Mouse (Mus musculus): ENCODE measurements around the gene Serpina16.

The Serpina16 gene

GRCm38 (mm10) chr12:103656848-103657626 lies 18.9 kb downstream of the Serpina16 start, which contains the start of gene Serpina6:
Serpina6 (minus strand) TSS chr12:103657212.
- DNase-seq (ENCODE audit: low spot score) = no peak

GRCm38 (mm10) chr12:103655123-103656044 lies 20.6 kb downstream of the Serpina16 start:
- DNase-seq (ENCODE audit: low spot score) = no peak

GRCm38 (mm10) chr12:103653836-103654235 lies 22.1 kb downstream of the Serpina16 start:
- no peak for DNase-seq (ENCODE audit: low spot score)

GRCm38 (mm10) chr12:103646314-103646713 lies 29.6 kb downstream of the Serpina16 start:
- no peak for DNase-seq (ENCODE audit: low spot score)

GRCm38 (mm10) chr12:103644601-103645000 lies 31.3 kb downstream of the Serpina16 start:
- no peak for DNase-seq (ENCODE audit: low spot score)

GRCm38 (mm10) chr12:103643818-103644217 lies 32.1 kb downstream of the Serpina16 start:
- DNase-seq (ENCODE audit: low spot score) = no peak

- peak; percentile 87 for DNase-seq (ENCODE audit: low spot score)
These were observed 32.6 kb downstream of the Serpina16 start for GRCm38 (mm10) chr12:103643336-103643735.

- no peak for DNase-seq (ENCODE audit: low spot score)
These were observed 40.1 kb downstream of the Serpina16 start for GRCm38 (mm10) chr12:103635846-103636245.

GRCm38 (mm10) chr12:103634430-103634829 lies 41.5 kb downstream of the Serpina16 start:
- no peak for DNase-seq (ENCODE audit: low spot score)

- no peak for DNase-seq (ENCODE audit: low spot score)
These were observed 44.7 kb downstream of the Serpina16 start, which contains the start of gene Serpina10 for GRCm38 (mm10) chr12:103631203-103631612. Serpina10 (minus strand) TSS chr12:103631444.
